Mouse (Mus musculus) bone marrow, adult 2 months (tissue): ENCODE data around the gene C1qb. TPM values are rescaled to one million over a fixed set of nuclear protein-coding genes. Genes with fewer than 3 reads are reported as not detected.

Experiments used
- H3K27ac ChIP-seq: fragments of 200-500 bp; 2 replicates; pipeline ENCODE4 v1.5.1; 2012; ENCODE audit warnings: low read depth, mild to moderate bottlenecking, control low read depth, inconsistent platforms, low read length; ENCODE audit not compliant: control insufficient read depth, poor library complexity, insufficient read depth
- H3K4me1 ChIP-seq: fragments of 200-500 bp; 2 replicates; pipeline ENCODE4 v1.6.1; 2011; ENCODE audit warnings: low read length; ENCODE audit not compliant: control insufficient read depth, insufficient read depth
- H3K4me3 ChIP-seq: fragments of 200-500 bp; replicated peaks from 2 replicates; pipeline ENCODE3; 2011; ENCODE audit warnings: mild to moderate bottlenecking, low read depth, low read length, control low read depth; ENCODE audit not compliant: control insufficient read depth
- CTCF ChIP-seq: fragments of 200-500 bp; IDR thresholded peaks from 2 replicates; pipeline ENCODE4 v1.5.1; 2011; ENCODE audit warnings: low read length, control low read depth; ENCODE audit not compliant: control insufficient read depth, insufficient read depth
- POLR2A ChIP-seq: fragments of 200-500 bp; IDR thresholded peaks from 2 replicates; pipeline ENCODE4 v1.6.1; 2011; ENCODE audit warnings: low read depth, mild to moderate bottlenecking, control low read depth, low read length, borderline replicate concordance; ENCODE audit not compliant: control insufficient read depth
- WGBS: fragments of 180-500 bp; shearing (Covaris S2); methylation state at CpG from one replicate; pipeline ENCODE4 v1.1.7; 2018; 5-methylcytosine and 5-hydroxymethylcytosine counted together
- polyA plus RNA-seq: library from polyadenylated mRNA; stranded (reverse); fragments of >200 nt; gene quantifications from 2 replicates; pipeline ENCODE4 v1.2.4, GENCODE M21; 2011; ENCODE audit warnings: low replicate concordance; ENCODE audit not compliant: missing spikeins, insufficient read depth, insufficient read length

Gene C1qb
- polyA plus RNA-seq, 1 experiment = 77.8 TPM

DNA sequence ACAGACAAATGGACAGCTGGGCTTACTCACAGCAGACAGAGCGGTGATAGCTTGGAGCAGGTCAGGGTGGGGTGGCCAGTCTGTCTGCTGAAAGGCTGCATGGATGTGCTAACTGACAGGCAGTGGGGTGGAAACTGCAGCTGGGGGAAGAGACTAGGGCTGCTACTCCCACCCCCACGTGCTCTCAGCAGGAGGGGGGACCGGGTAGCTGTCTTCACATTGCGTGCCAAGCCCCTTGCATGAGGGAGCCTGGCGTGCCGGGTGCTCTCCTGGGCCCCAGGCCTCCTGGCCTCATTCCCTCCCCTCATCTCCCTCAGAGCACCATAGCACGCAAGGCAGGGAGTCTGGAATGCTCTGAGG, 31.2 kb upstream of the C1qb start:
- Histone ChIP-seq H3K4me1 (no peaks in the 10 kb centered on the region), H3K27ac (no peak overlapping the region), H3K4me3 (no peak overlapping the region)
- no peak for TF ChIP-seq POLR2A
- TF ChIP-seq CTCF = no peak
- 53% methylated on average over 7 of the region's 7 CpGs for WGBS

DNA sequence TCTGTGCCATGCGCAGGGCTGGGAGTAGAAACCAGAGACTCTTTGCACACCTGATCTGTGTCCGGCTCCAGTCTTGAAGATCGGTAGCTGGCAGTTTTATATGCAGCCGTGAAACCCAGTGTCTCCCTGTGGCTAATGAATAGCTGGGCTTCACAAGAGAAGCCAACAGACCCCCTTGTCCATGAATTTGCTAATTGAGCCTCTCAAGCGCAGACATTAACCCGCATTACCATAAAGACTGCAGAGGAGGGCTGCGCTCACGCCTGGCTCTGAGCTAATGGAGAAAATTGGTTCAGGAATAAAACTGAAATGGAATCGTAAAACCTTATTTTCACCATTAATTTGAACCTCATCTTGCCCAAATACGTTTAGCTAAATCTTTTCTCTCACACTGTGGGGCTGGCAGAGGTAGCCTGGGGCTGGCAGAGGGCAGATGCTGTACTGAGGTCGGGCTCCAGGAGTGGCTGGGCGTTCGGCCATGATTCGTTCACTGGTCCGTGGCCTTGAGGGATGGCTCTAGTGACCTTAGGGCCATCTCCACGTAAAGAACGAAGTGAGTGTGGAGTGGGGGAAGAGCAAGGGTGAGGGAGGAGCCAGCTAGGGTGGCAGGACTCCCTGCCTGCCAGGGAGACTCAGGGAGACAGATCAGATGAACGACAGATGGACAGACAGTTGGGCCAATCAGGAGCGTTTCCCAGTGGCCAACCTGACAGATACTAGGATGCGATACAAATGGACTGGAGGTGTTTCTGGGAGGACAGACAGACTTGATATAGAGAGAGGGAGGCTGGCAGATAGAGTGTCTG, 30.6 kb upstream of the C1qb start:
- no peaks in the 10 kb centered on the region for H3K4me1 ChIP-seq
- H3K4me3 ChIP-seq = no peak overlapping the region
- TF ChIP-seq CTCF (no peak), POLR2A (no peak)
- 71% methylated on average over 20 of the region's 20 CpGs for WGBS
- no peak overlapping the region for H3K27ac ChIP-seq

DNA sequence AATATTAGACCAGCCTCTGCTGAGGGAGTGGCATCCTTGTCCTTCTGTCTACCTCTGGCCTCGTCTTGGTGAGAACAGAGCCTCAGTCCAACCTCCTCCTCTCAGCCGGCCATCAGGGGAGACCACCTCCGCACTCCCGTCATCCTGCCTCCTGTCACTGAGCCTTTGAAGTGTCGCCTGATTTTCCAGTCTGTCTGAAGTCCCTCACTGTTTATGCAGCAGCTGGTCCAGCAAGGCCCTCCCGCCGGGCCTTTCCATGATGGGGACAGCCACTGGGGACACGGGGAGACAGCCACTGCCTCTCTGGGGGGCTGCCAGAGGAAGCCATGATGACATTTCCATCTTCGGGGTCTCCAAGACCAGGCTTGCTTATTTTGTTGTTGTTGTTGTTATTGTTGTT, 26.9 kb upstream of the C1qb start:
- no peak overlapping the region for H3K27ac ChIP-seq
- TF ChIP-seq POLR2A = no peak
- TF ChIP-seq CTCF = no peak
- H3K4me3 ChIP-seq = no peak overlapping the region
- no peaks in the 10 kb centered on the region; the same call in 1 of the 2 replicates for H3K4me1 ChIP-seq
- WGBS = 18% methylated on average over 9 of the region's 9 CpGs

DNA sequence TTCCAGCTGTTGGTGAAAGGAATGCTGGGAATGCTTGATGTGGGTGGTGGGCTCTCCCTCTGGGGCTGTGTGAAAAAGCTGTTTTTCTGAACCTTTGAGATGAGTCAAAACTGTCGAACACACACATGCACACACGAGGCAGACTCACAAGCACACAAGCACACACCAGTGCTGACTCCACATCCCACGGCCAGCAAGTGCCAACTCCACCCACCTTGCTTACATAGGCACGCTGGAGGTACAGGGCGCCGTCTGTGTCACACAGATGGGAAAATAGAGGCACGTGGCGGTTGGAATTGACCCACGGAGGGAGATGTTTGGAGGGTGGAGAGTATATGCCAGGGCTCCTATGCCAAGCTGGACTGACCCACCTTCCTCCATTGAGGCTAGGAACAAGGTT, 25.8 kb upstream of the C1qb start:
- Histone ChIP-seq H3K4me1 (no peaks in the 10 kb centered on the region; the same call in 1 of the 2 replicates), H3K27ac (no peak overlapping the region), H3K4me3 (no peak overlapping the region)
- TF ChIP-seq CTCF (no peak), POLR2A (no peak)
- WGBS = 32% methylated on average over 9 of the region's 9 CpGs

DNA sequence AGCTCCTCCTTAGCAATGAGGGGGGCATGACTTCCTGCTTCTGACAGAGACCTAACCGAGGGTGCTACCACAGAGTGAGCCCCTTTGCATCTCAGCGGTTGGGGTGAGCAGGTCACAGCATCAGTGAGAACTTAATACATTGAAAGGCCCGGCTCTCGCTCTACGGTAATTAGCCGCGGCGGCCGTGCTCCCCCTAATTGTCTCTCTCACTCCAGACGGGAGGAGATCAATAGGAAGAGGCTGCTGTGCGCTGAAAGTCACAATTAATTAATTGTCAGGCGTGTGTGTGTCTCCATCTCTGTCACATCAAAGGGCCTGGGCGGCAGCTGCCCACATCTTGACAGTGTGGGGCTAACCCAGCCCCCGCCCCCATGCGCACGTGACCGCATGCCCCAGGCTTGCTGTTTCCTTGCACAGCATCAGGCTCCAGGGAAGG, 25.2 kb upstream of the C1qb start:
- H3K4me1 ChIP-seq = no peaks in the 10 kb centered on the region; the same call in 1 of the 2 replicates
- WGBS = 7% methylated on average over 17 of the region's 17 CpGs
- no peak for TF ChIP-seq POLR2A
- TF ChIP-seq CTCF = no peak
- H3K4me3 ChIP-seq = no peak overlapping the region
- no peak overlapping the region for H3K27ac ChIP-seq

DNA sequence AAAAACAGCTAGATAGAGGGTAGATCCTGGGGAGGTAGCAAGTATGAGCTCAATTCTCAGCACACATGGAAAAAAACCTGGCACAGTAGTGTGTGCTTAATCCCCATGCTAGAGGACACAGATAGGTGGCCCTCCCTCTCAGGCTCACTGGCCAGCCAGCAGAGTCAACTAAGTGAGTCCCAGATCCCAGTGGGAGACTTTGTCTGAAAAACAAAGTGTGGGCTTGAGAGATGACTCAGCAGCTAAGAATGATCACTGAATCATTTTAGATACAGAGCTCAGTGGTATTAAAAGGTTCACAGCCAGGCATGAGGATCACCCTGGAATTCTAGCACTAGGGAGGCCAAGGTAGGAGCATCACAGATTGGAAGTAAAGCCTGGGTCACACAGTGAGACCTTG, 21.8 kb upstream of the C1qb start:
- Histone ChIP-seq H3K4me1 (no peaks in the 10 kb centered on the region; the same call in 1 of the 2 replicates), H3K4me3 (no peak overlapping the region), H3K27ac (no peak overlapping the region)
- TF ChIP-seq POLR2A (no peak), CTCF (no peak)

DNA sequence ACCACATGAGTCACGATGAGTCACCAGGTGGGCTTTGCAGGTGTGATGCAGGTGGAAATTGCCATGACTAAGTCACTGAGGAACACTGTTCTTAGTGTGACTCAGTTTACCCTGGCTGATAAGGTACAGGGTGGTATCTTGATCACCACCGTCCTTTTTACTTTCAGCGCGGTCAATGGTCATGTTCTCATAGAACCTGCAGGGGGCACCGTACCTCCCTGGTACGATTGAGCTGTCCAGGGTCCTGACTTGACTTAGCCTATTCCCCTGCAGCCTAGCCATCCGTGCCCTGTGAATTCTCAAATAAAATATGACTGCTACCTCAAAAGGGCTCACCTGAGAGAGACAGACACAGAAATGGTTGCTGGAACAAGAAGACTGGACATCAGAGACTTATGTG, 21.0 kb upstream of the C1qb start:
- Histone ChIP-seq H3K4me3 (no peak overlapping the region), H3K4me1 (no peaks in the 10 kb centered on the region; the same call in 1 of the 2 replicates), H3K27ac (no peak overlapping the region)
- peak; percentile 69; the same call in 1 of the 2 replicates for TF ChIP-seq CTCF
- no peak for TF ChIP-seq POLR2A
- WGBS = 12% methylated on average over 7 of the region's 7 CpGs

DNA sequence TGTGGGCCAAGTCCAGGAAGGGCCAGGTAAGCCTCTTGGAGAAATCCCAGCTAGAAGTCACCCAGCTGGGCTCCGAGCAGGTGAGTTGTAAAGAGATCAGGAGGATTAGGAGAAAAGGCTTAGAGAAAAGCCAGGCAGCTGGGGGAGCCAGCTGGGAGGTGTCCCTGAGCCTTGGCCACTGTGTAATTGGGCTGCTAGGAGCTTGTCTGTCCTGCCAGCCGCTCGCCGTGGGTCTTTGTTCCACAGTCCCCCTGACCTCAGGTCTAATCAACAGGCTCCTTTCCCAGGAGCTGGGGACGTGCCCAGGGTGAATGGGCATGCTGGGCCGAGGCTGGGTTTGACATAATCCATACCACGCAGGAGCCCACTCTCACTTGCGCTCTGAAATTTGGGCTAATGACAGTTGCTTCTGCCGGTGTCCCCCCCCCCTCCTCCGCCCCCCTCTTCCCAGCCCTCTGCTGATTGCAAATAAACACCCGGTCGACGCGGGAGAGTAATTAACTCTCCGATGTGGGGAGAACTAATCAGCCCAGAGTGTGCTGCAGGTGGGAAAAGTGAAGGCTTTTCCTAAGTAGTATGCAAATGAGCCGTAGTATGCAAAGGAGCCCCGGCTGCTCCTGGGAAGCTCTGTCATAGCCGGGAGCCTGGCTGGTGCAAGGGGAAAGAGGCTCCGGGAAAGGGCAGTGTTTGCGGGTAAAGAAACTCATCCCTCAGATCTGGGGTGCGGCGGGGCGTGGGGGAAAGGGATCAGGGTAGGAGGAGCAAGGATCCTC, 19.0 kb upstream of the C1qb start:
- H3K27ac ChIP-seq = no peak overlapping the region
- WGBS = 5% methylated on average over 23 of the region's 23 CpGs
- TF ChIP-seq POLR2A (no peak), CTCF (no peak)
- no peak overlapping the region for H3K4me3 ChIP-seq
- no peaks in the 10 kb centered on the region for H3K4me1 ChIP-seq
